Mouse (Mus musculus) ovary, postnatal 10 days (tissue): ENCODE data around the gene Krt33b.

Experiments
- DNase-seq: peaks from one replicate; pipeline ENCODE4 v3.0.0; 2022; ENCODE audit warnings: low spot score

Gene Krt33b

GRCm38 (mm10) chr11:100029768-100030167 lies at the start of gene Krt33b:
Krt33b (minus strand) TSS chr11:100029868.
- DNase-seq, result no peak

- no peak for DNase-seq
These were observed 44.2 kb upstream of the Krt33b start for GRCm38 (mm10) chr11:100073873-100074272.

GRCm38 (mm10) chr11:100067293-100068036 lies 37.8 kb upstream of the Krt33b start:
- no peak for DNase-seq

- DNase-seq, result no peak
These were observed 36.8 kb upstream of the Krt33b start for GRCm38 (mm10) chr11:100066236-100067010.

GRCm38 (mm10) chr11:100058875-100059274 lies 29.2 kb upstream of the Krt33b start:
- no peak for DNase-seq

GRCm38 (mm10) chr11:100055686-100056655 lies 26.3 kb upstream of the Krt33b start:
- no peak for DNase-seq

GRCm38 (mm10) chr11:100050451-100050850 lies 20.8 kb upstream of the Krt33b start, which contains the start of gene Krt31:
Krt31 (minus strand) TSS chr11:100050551.
- no peak for DNase-seq

GRCm38 (mm10) chr11:100047193-100047592 lies 17.5 kb upstream of the Krt33b start:
- no peak for DNase-seq

GRCm38 (mm10) chr11:100046303-100046866 lies 16.7 kb upstream of the Krt33b start:
- no peak for DNase-seq

GRCm38 (mm10) chr11:100041454-100041853 lies 11.8 kb upstream of the Krt33b start, which contains the start of gene Krt34:
Krt34 (minus strand) TSS chr11:100041554.
- DNase-seq, result no peak

- DNase-seq, result no peak
These were observed 8.2 kb downstream of the Krt33b start for GRCm38 (mm10) chr11:100021438-100021837.

GRCm38 (mm10) chr11:100019466-100019865 lies 10.2 kb downstream of the Krt33b start:
- DNase-seq, result no peak

- no peak for DNase-seq
These were observed 13.6 kb downstream of the Krt33b start, which contains the start of gene Krt33a for GRCm38 (mm10) chr11:100016112-100016511. Krt33a (minus strand) TSS chr11:100016212.

GRCm38 (mm10) chr11:100013691-100014171 lies 15.9 kb downstream of the Krt33b start:
- DNase-seq, result no peak

GRCm38 (mm10) chr11:100010682-100011081 lies 19.0 kb downstream of the Krt33b start:
- DNase-seq, result no peak

- DNase-seq, result no peak
These were observed 21.3 kb downstream of the Krt33b start for GRCm38 (mm10) chr11:100008336-100008735.

- no peak for DNase-seq
These were observed 23.0 kb downstream of the Krt33b start for GRCm38 (mm10) chr11:100006624-100007023.

GRCm38 (mm10) chr11:100005905-100006304 lies 23.8 kb downstream of the Krt33b start:
- DNase-seq, result no peak

- DNase-seq, result no peak
These were observed 24.8 kb downstream of the Krt33b start for GRCm38 (mm10) chr11:100004846-100005245.

GRCm38 (mm10) chr11:99999091-99999490 lies 30.6 kb downstream of the Krt33b start:
- no peak for DNase-seq

GRCm38 (mm10) chr11:99994384-99994661 lies 35.3 kb downstream of the Krt33b start:
- DNase-seq, result no peak
